Mouse (Mus musculus): ENCODE measurements around the gene Scarf2.

DNA sequence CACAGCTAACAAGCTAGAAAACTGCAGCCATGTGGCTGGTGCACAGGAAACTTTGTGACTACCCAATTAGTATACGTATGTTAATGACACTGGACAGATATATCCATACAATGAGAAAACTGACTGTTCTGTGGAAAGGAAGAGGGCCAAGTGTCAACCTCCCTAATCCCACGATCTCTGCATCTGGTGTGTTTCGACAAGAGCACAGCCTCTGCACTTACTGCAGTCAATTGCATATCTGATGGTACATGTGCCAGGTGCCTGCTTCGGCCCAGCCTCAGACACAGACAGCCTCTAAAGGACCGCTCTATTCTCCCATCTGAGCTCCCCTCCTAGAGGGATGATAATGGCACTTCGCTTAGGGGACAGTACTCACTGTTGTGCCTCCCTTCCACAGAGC, 51.3 kb downstream of the Scarf2 start:
- TF ChIP-seq CTCF (IDR thresholded peaks at IDR 0.05; ENCODE audit: control insufficient read depth, insufficient read depth, low read length) (no peak), POLR2A (IDR thresholded peaks at IDR 0.05; ENCODE audit: borderline replicate concordance, control insufficient read depth, low read depth, low read length) (no peak)

All from bone marrow, adult 2 months (tissue).